ENCODE assay signal across 8 mouse cellular contexts in genomic region chr19:56721387-56722211, GRCm38 (mm10). TPM values are rescaled to one million over a fixed set of nuclear protein-coding genes. Genes with fewer than 3 reads are reported as not detected.
A peak's percentile ranks its signal among the peaks of the same experiment; 100 is the strongest.
DNase-seq lines count a peak whose midpoint lies in the region; ATAC-seq and TF ChIP-seq lines count a peak whose summit lies in the region.

Gene Adrb1 (plus strand): TSS chr19:56722199.

- H3K36me3 ChIP-seq in forebrain, embryonic 13.5 days (ENCODE audit: poor library complexity, severe bottlenecking), result no peaks in the 10 kb centered on the region
- no peaks in the 10 kb centered on the region for H3K36me3 ChIP-seq in neural tube, embryonic 14.5 days (ENCODE audit: control insufficient read depth, insufficient read depth, low read length)

- peak within 1 kb of the TSS; percentile 55 for H3K4me3 ChIP-seq in forebrain, embryonic 13.5 days
- H3K4me3 ChIP-seq in lung, adult 2 months (replicated peaks; ENCODE audit: extremely low read depth, low read depth, low read length), result peak within 1 kb of the TSS; percentile 82
- H3K4me3 ChIP-seq in neural tube, embryonic 14.5 days (ENCODE audit: low read depth, low read length), result peak within 1 kb of the TSS; percentile 56

- DNase-seq in CD4-positive helper T cell, adult 2 months (ENCODE audit: low read depth, low spot score), result peak; percentile 19
- peak; percentile 84 for DNase-seq in adrenal gland, postnatal 14 days
- DNase-seq in heart, postnatal 14 days, result peak; percentile 83 to 84
- DNase-seq in layer of hippocampus, adult 8-10 months (ENCODE audit: low spot score in 2 of 2), result peak; percentile 67 to 72
- DNase-seq in lung, adult 2 months, result peak; percentile 79
- DNase-seq in urinary bladder, adult 2 months (ENCODE audit: low spot score), result peak; percentile 38

- H3K9ac ChIP-seq in forebrain, embryonic 13.5 days, result peak within 1 kb of the TSS; percentile 69
- H3K9ac ChIP-seq in neural tube, embryonic 14.5 days (replicated peaks; ENCODE audit: low read depth, low read length), result peak within 1 kb of the TSS; percentile 66

- intact Hi-C loops in heart, postnatal 14 days (cut with DNase I), result loop anchor here (1.0 to 5.0 kb wide), 6 partner anchors 44 to 299 kb away; no protein-coding TSS in a partner anchor

- TF ChIP-seq POLR2A in lung, adult 2 months (IDR thresholded peaks at IDR 0.05; ENCODE audit: borderline replicate concordance, extremely low read depth, low read depth, low read length), result peak; percentile 91

- H3K4me2 ChIP-seq in forebrain, embryonic 13.5 days, result peak within 1 kb of the TSS; percentile 94
- H3K4me2 ChIP-seq in neural tube, embryonic 14.5 days (ENCODE audit: low read depth, low read length), result peak within 1 kb of the TSS; percentile 85

- no peak within 1 kb of the TSS for H3K27ac ChIP-seq in forebrain, embryonic 13.5 days
- H3K27ac ChIP-seq in neural tube, embryonic 14.5 days (ENCODE audit: low read depth, low read length), result no peak within 1 kb of the TSS

- peaks cover 82% of the 10 kb centered on the region for H3K27me3 ChIP-seq in forebrain, embryonic 13.5 days
- peaks cover 41% of the 10 kb centered on the region for H3K27me3 ChIP-seq in neural tube, embryonic 14.5 days (ENCODE audit: control insufficient read depth, insufficient read depth, low read length)

- ATAC-seq in forebrain, embryonic 13.5 days, result peak; percentile 76
- ATAC-seq in neural tube, embryonic 14.5 days (ENCODE audit: low read depth), result peak; percentile 71

- H3K4me1 ChIP-seq in forebrain, embryonic 13.5 days, result peaks cover 28% of the 10 kb centered on the region
- peaks cover 6% of the 10 kb centered on the region for H3K4me1 ChIP-seq in lung, adult 2 months (ENCODE audit: control insufficient read depth, insufficient read depth, low read length)
- peaks cover 9% of the 10 kb centered on the region for H3K4me1 ChIP-seq in neural tube, embryonic 14.5 days (ENCODE audit: control insufficient read depth, insufficient read depth, low read length)

- TF ChIP-seq CTCF in lung, adult 2 months (IDR thresholded peaks at IDR 0.05; ENCODE audit: insufficient read depth, low read length), result no peak

- under 1% methylated on average over 45 of the region's 63 CpGs for WGBS in forebrain, embryonic 13.5 days
- 1% methylated on average over 59 of the region's 63 CpGs for WGBS in lung, adult 2 months
- under 1% methylated on average over 31 of the region's 63 CpGs for WGBS in neural tube, embryonic 14.5 days

- no peaks in the 10 kb centered on the region for H3K9me3 ChIP-seq in forebrain, embryonic 13.5 days (replicated peaks)
- H3K9me3 ChIP-seq in neural tube, embryonic 14.5 days (ENCODE audit: control insufficient read depth, low read length), result no peaks in the 10 kb centered on the region

RNA-seq across cellular contexts. Expression of gene Adrb1, which starts in this region (rescaled TPM):
- 3.8 and 6.4 TPM in 2 replicates for total RNA-seq in adrenal gland, postnatal 14 days (2021)
- polyA plus RNA-seq in forebrain, embryonic 13.5 days (2015; fragmentation: Nextera tagmentation; extraction: Ambion mirVana), result 0.39 and 0.77 TPM in 2 replicates
- 10 to 100 TPM; 23.2 to 24.2 TPM for total RNA-seq in heart, postnatal 14 days (2021)
- total RNA-seq in layer of hippocampus, adult 8-10 months (2022), result 10 to 100 TPM; 19.9 to 22.8 (median 20.3) TPM
- 81.9 and 120 TPM in 2 replicates for polyA plus RNA-seq in lung, adult 2 months (2012; rRNA removed)
- 1.1 and 1.8 TPM in 2 replicates for polyA plus RNA-seq in neural tube, embryonic 14.5 days (2014; fragmentation: Nextera tagmentation; extraction: Ambion mirVana)
- 1.0 TPM in 2 replicates for polyA plus RNA-seq in urinary bladder, adult 2 months (2012; rRNA removed)

Comparison
In these comparisons a context has a peak if more than half of its experiments do, and no peak if none do; other contexts are left out.
1. RNA of gene Adrb1 (polyA plus RNA-seq): 81.9 to 120 TPM in lung, adult 2 months; 1.1 to 1.8 TPM in neural tube, embryonic 14.5 days, 1.0 TPM in urinary bladder, adult 2 months and 0.39 to 0.77 TPM in forebrain, embryonic 13.5 days; every median in the first group is over 10 times any median in the second.
2. Peak in ATAC-seq, H3K4me3 ChIP-seq, H3K9ac ChIP-seq and H3K4me2 ChIP-seq in forebrain, embryonic 13.5 days; RNA of the gene not detected or under 1 TPM.
3. DNase-seq: peak in every context shown above with its lines; median percentile 84 in adrenal gland, postnatal 14 days; 84 in heart, postnatal 14 days; 79 in lung, adult 2 months; 70 in layer of hippocampus, adult 8-10 months; 38 in urinary bladder, adult 2 months; 19 in CD4-positive helper T cell, adult 2 months.
4. Peak in every context shown above with its lines, with median percentiles within 50 percentile points of each other: H3K4me3 ChIP-seq.